ENCODE assay signal across 8 mouse cellular contexts in the genomic region with DNA sequence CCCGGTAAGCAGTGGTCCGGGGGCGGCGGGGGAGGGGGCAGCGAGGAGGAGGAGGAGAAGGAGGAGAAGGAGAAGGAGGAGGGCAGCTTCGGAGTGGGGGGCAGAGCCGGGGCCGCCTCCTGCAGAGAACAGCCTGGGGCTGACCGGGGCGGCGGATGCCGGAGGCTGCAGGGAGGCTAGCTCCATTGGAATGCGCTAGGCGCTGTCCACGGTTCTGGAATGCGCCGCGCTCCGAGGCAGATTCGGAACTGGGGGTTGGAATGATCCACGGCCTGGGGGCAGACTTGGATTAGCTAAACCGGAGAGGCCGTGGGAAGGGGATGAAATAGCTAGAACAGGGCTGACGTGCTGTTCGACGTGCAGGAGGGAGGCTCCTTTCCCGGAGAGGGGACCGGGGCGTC. TPM values are rescaled to one million over a fixed set of nuclear protein-coding genes. Genes with fewer than 3 reads are reported as not detected.
DNase-seq lines count a peak whose midpoint lies in the region; ATAC-seq and TF ChIP-seq lines count a peak whose summit lies in the region.

No protein-coding gene starts in this region.

- intact Hi-C loops in heart, postnatal 14 days (cut with DNase I), result no loop called here

- peak overlapping the region; percentile 30 for H3K4me3 ChIP-seq in embryonic facial prominence, embryonic 15.5 days (replicated peaks)
- H3K4me3 ChIP-seq in lung, embryonic 14.5 days (ENCODE audit: low read depth, low read length), result peak overlapping the region; percentile 21

- DNase-seq in thymus, postnatal 4 days, result peak; percentile 56
- no peak for DNase-seq in thymus, postnatal 0 days (ENCODE audit: low spot score)
- peak; percentile 81 to 88 for DNase-seq in heart, postnatal 14 days
- DNase-seq in kidney, postnatal 36 days, result peak; percentile 62 to 88
- DNase-seq in lung, embryonic 14.5 days, result peak; percentile 94
- DNase-seq in ovary, postnatal 10 days (ENCODE audit: low spot score), result peak; percentile 52

- no peaks in the 10 kb centered on the region for H3K9me3 ChIP-seq in embryonic facial prominence, embryonic 15.5 days (replicated peaks)
- no peaks in the 10 kb centered on the region for H3K9me3 ChIP-seq in lung, embryonic 14.5 days (ENCODE audit: low read depth, low read length)

- H3K27me3 ChIP-seq in embryonic facial prominence, embryonic 15.5 days, result peaks cover 78% of the 10 kb centered on the region
- H3K27me3 ChIP-seq in lung, embryonic 14.5 days (ENCODE audit: insufficient read depth, low read length), result peaks cover 61% of the 10 kb centered on the region

- WGBS in embryonic facial prominence, embryonic 15.5 days, result under 1% methylated on average over 29 of the region's 29 CpGs
- WGBS in lung, embryonic 14.5 days, result under 1% methylated on average over 29 of the region's 29 CpGs

- TF ChIP-seq CTCF in lung, embryonic 14.5 days (IDR thresholded peaks at IDR 0.05; ENCODE audit: low read depth), result no peak

- H3K36me3 ChIP-seq in embryonic facial prominence, embryonic 15.5 days, result no peaks in the 10 kb centered on the region
- no peaks in the 10 kb centered on the region for H3K36me3 ChIP-seq in lung, embryonic 14.5 days (ENCODE audit: insufficient read depth)

- H3K27ac ChIP-seq in embryonic facial prominence, embryonic 15.5 days (replicated peaks), result no peak overlapping the region
- H3K27ac ChIP-seq in lung, embryonic 14.5 days (ENCODE audit: low read depth), result no peak overlapping the region

- ATAC-seq in embryonic facial prominence, embryonic 15.5 days (ENCODE audit: insufficient number of reproducible peaks, low FRiP score, low TSS enrichment, low read depth), result no peak
- ATAC-seq in lung, embryonic 14.5 days (ENCODE audit: insufficient read depth), result peak; percentile 84
- ATAC-seq in inflammation-experienced regulatory T-cells, adult 6 months, result no peak

- H3K4me1 ChIP-seq in embryonic facial prominence, embryonic 15.5 days, result peaks cover 24% of the 10 kb centered on the region
- H3K4me1 ChIP-seq in lung, embryonic 14.5 days (ENCODE audit: insufficient read depth), result no peaks in the 10 kb centered on the region

- no peak overlapping the region for H3K9ac ChIP-seq in embryonic facial prominence, embryonic 15.5 days
- H3K9ac ChIP-seq in lung, embryonic 14.5 days, result no peak overlapping the region

- H3K4me2 ChIP-seq in embryonic facial prominence, embryonic 15.5 days (replicated peaks), result peak overlapping the region; percentile 51
- H3K4me2 ChIP-seq in lung, embryonic 14.5 days, result peak overlapping the region; percentile 59

RNA-seq across cellular contexts. Expression of a gene that starts 7.8 kb away (rescaled TPM):
- polyA plus RNA-seq in thymus, postnatal 0 days (2015; fragmentation: Nextera tagmentation; extraction: Ambion mirVana), result 0.26 and 0.30 TPM in 2 replicates
- 0.72 and 0.85 TPM in 2 replicates for polyA plus RNA-seq in embryonic facial prominence, embryonic 15.5 days (2015; fragmentation: Nextera tagmentation; extraction: Ambion mirVana)
- total RNA-seq in heart, postnatal 14 days (2021), result under 1 TPM; 0.73 to 0.91 TPM
- polyA plus RNA-seq in lung, embryonic 14.5 days (2014; fragmentation: Nextera tagmentation; extraction: Ambion mirVana), result 0.57 and 1.6 TPM in 2 replicates
- polyA plus RNA-seq in inflammation-experienced regulatory T-cells, adult 6 months (2017; shearing (Covaris generic)), result under 1 TPM in 2 of 3 experiments, not detected in 1; 0.21 to 0.33 TPM

RNA-seq across cellular contexts. Expression of a gene that starts 27.9 kb away (rescaled TPM):
- 47.8 and 53.2 TPM in 2 replicates for polyA plus RNA-seq in thymus, postnatal 0 days (2015; fragmentation: Nextera tagmentation; extraction: Ambion mirVana)
- 41.4 and 46.1 TPM in 2 replicates for polyA plus RNA-seq in embryonic facial prominence, embryonic 15.5 days (2015; fragmentation: Nextera tagmentation; extraction: Ambion mirVana)
- total RNA-seq in heart, postnatal 14 days (2021), result under 1 TPM; 0.43 to 0.63 TPM
- 0.24 and 0.25 TPM in 2 replicates for polyA plus RNA-seq in lung, embryonic 14.5 days (2014; fragmentation: Nextera tagmentation; extraction: Ambion mirVana)
- polyA plus RNA-seq in inflammation-experienced regulatory T-cells, adult 6 months (2017; shearing (Covaris generic)), result 1 to 10 TPM; 1.3 to 2.6 (median 2.6) TPM

RNA-seq across cellular contexts. Expression of a gene that starts 56.9 kb away (rescaled TPM):
- 8.6 and 9.5 TPM in 2 replicates for polyA plus RNA-seq in thymus, postnatal 0 days (2015; fragmentation: Nextera tagmentation; extraction: Ambion mirVana)
- 13.4 and 16.0 TPM in 2 replicates for polyA plus RNA-seq in embryonic facial prominence, embryonic 15.5 days (2015; fragmentation: Nextera tagmentation; extraction: Ambion mirVana)
- 10 to 100 TPM; 10.7 to 10.8 TPM for total RNA-seq in heart, postnatal 14 days (2021)
- polyA plus RNA-seq in lung, embryonic 14.5 days (2014; fragmentation: Nextera tagmentation; extraction: Ambion mirVana), result 14.8 and 15.8 TPM in 2 replicates
- polyA plus RNA-seq in inflammation-experienced regulatory T-cells, adult 6 months (2017; shearing (Covaris generic)), result 1 to 10 TPM; 6.2 to 7.4 (median 6.8) TPM

Comparison
In these comparisons a context has a peak if more than half of its experiments do, and no peak if none do; other contexts are left out.
1. RNA of a gene that starts 27.9 kb away (polyA plus RNA-seq): 47.8 to 53.2 TPM in thymus, postnatal 0 days and 41.4 to 46.1 TPM in embryonic facial prominence, embryonic 15.5 days; 1.3 to 2.6 TPM in inflammation-experienced regulatory T-cells, adult 6 months and 0.24 to 0.25 TPM in lung, embryonic 14.5 days; every median in the first group is over 10 times any median in the second.